Mouse (Mus musculus) heart, adult 11 months (tissue): Measurements from ENCODE around the gene 2200002D01Rik.

Source experiments
- DNase-seq: peaks from one replicate; pipeline ENCODE4 v3.0.0; 2022

The 2200002D01Rik gene

DNA sequence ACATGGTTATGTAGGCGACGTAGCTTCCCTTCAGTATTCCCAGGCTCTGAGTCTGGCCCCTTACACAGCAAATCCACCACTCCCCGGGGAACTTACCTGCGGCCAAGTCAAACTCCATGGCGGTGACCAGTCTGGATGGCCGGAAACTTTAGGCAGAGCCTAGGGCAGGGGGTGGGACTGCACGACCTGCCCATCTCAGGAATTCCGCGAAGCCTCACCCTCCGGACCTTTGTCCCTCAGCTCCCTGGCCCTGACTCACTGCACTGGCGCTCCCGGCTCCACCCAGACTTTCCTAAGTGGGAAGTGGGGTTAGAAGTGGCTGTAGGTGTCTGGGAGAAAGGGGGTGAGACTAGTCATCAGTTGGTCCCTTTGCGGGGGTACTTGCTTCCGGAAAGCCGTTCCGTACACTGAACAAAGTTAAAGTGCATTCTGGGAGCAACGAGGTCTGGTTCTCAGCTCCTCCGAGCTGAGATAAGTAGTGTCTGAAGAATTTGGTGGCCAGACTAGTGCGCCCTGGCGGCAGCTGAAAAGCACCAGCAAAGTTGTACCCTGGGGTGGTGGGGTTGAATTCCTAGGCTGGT is at the start of gene 2200002D01Rik:
TSS of gene 2200002D01Rik (minus strand) at position 206 of the 581 bp plus-strand sequence.
- DNase-seq: peak; percentile 96

DNA sequence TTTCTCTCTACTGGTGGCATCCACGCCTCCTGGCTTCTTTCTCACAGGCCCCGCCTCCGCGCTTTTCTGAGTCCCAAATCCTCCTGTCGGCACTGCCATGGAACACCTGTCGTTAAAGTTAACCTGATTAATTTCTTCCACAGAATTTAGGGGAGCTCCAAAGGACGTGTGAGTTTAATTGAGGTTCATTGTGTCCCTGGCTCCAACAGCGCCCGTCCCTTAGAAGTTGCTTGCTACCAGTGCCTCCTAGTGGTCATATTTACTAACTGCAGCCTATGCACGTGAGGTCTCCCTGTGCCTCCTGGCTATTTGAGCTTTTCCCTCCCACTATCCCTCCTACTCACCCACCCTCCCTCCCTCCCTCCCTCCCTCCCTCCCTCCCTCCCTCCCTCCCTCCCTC is 48.7 kb upstream of the 2200002D01Rik start:
- DNase-seq: peak; percentile 96

DNA sequence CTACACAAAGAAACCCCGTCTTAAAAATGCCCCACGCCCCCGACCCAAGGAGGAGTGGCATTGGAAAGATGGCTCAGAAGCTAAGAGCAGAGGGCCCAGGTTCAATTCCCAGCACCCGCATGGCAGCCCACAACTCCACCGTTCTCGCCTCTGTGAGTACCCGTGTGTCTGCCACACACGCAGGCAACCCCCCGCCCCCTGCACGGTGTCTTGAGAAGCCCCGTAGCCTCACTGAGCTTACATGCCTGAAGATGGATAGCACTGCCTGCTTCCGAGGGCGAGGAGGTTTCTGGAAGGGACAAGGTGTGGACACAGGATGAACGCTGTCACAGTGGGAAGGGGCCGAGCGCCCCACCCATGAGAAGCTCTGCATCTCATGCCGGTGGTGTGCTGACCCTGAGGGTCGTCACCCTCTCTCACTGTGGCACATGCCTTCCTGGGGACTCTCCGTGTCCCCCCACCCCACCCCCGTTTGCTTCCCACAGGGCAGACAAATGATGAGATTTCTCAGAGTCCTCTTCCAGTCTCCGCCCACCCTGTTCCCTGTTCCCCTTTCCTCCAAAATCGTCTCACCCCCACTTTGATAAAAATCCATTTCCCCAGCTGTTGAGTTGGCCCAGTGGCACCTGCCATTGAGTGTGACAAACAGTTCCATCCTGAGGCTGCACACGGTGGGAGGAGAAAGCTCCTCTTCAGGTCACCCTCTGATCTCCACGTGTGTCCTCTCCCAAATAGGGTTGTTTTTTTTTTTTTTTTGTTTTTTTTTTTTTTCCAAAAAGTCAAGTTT is 47.8 kb upstream of the 2200002D01Rik start:
- DNase-seq: peak; percentile 90

DNA sequence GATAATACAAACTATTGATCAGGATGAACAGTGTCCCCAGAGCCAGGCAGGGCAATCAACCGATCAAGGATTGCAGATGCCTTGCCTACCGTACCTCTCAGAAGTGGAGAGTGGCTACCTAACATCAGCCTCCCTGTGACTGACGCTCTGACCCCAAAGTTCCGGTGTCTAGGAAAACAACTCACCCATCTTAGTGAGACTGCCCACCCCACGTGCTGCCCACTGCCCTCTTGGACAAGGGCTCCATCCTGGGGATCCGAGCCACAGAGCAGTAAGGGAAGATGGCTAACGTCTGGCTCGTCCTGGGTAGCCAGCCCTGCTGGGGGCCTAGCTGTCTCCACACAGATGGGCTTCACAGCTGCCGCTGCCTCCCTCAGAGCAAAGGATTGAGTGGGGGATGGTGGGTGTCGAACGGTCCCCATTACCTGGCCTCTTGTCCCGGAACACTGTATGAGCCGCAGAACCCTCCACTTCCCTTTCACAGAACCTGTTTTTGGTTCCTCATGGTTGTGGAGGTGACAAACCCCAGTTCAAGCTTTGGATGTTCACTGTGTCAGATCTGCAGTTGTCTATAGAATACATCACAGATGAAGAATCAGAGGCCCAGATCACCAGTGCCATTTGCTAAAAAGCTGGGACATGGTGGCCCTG is 46.0 kb upstream of the 2200002D01Rik start:
- DNase-seq: peak; percentile 91

DNA sequence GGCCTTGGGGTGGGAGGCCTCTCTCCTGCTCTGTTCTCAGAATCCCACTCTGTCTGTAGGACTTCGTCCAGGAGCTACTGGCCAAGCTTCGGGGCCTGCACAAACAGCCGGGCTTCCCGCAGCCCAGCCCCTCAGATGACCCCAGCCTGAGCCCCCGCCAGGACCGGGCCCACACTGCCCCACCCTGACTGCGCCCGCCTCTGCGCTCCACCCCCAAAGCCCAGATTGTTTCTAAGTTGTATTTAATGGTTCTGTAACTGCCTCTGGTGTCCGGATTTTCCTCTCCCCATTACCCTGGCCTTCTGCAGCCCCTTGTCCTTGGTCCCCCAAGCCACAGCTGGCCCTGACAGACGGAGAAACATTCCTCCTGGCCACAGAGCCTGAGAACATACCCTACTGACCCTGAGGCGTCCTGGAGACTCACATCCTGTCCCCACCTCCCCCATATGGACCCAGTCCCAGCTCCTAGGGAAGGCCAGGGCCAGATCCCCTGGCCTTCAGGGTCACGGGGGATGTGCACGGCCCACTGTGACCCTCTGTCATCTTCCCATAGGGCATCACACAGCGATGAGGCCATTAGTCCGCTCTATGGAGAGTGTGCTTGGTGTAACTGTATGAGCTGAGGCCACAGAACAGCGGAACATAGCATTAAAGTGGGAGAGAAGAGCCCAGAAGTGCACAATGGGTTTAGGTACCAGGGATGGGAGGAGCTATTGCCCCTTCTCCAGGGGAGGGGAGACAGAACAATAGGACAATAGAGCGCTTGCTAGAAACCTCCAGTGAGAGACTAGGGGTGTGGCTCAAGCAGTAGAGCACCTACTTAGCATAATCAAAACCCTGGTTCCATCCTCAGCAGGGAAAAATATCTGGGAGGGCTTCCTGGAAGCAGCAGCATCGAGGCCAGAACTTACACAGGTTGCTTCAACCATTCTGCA is 45.1 kb upstream of the 2200002D01Rik start:
- peak; percentile 98 for DNase-seq

DNA sequence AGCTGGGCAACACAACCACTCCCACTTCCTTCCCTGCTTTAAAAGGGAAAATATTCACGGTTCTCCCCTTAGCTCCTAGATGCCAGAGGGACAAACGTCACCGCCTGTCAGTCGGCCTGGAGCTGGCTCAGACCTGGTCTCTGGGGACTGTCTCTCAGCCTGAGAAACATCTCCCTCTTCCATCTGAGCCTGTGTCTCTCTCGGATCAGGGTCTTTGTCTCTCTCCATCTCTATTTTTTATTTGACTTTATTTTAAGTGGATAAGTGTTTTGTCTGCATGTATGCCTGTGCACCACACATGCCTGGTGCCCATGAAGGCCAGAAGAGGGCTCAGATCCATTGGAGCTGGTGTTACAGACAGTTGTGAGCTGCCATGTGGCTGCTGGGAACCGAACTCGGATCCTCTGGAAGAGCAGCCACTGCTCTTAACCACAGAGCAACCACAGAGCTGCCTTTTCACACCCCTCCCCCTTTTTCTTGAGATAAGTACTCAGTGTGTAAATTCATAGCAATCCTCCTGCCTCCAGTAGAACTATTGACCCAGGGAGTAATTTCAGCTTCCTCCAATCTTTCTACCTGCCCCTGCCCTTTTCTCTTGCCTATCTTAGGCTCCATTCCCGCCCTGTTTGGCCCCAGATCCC is 44.3 kb upstream of the 2200002D01Rik start:
- DNase-seq: peak; percentile 98

DNA sequence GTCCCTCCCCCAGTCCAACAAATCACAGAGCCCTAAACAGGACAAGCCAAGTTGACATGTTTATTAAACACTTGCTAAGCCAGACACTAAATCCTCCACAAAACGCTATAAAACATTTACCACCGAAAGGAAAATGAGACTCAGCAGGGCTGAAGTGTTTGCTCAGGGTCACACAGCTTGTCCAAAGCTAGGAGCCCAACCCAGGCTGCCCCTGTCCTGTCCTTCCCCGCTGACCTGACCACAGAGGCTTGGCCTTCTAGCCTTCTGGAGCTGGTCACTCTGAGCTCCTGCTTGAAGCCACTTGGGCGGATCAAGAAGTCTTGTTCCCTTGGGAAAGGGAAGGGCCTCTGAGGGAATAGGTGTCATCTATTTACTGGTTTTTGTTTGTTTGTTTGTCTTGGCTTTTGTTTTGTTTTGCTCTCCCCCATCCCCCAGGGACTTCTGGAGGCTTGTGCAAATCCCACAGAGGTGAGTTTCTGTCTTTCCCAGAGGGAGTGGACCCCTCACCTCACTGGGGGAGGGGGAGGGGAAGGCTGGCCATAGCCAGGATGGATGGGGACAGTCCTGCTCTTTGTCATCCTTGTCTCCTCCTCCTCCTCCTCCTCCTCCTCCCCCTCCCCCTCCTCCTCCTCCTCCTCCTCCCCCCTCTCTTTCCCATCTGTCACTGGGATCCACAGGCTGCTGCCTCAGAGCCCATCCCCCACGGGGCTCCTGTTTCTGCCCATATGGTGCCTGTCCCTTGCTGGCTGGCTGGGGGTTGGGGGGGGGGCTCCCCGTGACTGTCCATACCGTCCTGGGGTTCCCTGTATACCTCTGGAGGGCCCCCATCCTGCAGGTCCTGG is 43.6 kb upstream of the 2200002D01Rik start:
- peak; percentile 93 for DNase-seq

DNA sequence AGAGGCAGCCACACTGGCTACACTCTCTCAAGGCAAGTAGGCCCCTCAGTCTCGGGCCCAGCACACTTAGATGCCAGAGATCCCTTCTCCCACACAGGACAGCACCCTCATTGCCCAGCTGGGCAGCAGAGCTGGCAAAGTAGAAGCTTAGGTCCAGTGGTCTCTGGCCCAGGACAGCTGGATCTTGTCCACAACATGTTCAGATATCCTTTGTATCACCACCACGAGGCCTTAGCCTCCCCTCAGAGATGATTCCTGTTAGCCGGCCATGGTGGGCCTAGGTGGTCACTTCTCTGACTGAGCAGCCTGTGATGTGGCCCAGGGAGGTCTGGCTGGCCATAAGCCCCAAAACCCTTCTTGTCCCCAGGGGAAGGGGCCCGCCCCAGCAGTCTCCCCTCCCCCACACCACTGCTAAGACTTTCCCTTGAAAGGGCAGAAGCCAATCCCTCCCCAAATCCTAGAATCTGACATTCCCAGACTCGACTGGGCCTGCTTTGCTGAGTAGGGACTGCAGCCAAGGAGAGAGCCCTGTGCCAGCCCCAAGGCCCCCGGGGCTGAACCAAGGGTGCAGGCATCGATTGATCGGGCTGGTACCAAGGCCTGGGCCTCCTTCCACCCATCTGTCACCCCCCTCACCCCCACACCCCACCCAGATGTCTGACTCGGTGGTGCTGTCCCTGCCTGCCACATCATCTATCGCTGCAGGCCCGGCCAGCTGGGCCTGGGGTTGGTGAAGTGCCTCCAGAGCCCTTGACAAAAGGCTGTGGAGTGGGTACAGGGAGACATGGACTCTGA is 42.6 kb upstream of the 2200002D01Rik start:
- DNase-seq: peak; percentile 93

DNA sequence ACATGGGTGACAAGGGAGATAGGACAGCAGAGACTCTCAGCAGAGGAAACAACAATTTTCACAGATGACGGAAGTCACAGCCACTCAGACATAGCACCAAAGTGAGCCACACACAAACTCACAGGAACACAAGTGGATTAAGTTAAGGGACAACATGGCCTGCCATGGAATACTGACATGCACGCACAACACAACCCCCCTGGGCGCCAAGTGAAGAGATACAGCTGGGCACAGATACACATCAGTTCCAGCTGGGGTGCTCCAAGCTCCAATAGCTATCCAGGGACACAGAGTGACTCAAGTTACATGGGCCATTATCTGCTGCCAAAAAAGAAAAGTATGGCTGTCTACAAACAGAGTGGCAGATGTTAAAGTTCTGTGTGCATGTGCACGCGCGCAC is 41.6 kb upstream of the 2200002D01Rik start:
- peak; percentile 96 for DNase-seq

DNA sequence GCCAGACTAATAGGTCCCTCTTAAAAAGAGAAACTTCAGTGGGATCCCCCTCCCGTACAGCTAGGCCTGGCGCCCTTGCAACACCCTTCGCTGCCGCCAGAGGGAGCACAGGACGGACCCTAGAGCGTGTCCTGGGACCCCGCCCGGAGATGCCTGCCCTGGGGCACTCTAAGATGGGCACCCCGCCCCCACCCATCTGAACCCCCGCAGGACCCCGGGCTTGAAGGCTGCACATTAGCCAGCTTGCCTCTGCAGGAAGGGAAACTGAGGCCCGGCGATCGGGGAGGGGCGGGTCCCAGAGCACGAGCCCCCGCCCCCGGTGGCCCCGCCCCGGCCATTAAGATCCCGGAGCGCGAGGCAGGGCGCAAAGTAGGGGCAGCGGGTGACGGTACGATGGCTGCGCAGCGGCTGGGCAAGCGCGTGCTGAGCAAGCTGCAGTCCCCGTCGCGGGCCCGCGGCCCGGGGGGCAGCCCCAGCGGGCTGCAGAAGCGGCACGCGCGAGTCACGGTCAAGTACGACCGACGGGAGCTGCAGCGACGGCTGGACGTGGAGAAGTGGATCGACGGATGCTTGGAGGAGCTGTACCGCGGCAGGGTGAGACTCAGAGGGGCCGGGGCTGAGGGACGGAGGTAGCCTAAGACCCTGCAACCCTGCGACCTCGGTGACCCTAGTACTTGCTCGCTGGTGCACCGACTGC is 40.8 kb upstream of the 2200002D01Rik start, which contains the start of gene Ppp1r14a:
TSS of gene Ppp1r14a (plus strand) at position 367 of the 697 bp plus-strand sequence.
- DNase-seq: peak; percentile 98

DNA sequence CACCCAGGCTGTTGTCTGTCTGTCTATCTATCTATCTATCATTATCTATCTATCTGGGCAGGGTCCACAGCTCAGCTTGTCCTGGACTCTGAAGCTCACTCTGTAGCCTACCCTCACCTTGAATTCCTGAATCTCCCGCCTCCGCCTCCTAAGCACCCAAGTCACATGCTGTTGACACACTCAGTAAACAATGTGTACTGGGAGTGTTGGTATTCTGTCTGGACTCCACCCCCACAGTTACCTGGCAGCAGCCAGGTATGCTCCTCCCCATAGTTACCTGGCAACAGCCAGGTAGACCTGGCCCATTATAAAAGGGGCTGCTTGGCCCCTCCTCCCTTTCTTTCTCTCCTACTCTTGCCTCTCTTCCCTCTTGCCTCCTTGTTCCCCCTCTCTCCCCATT is 39.8 kb upstream of the 2200002D01Rik start:
- DNase-seq: no peak

DNA sequence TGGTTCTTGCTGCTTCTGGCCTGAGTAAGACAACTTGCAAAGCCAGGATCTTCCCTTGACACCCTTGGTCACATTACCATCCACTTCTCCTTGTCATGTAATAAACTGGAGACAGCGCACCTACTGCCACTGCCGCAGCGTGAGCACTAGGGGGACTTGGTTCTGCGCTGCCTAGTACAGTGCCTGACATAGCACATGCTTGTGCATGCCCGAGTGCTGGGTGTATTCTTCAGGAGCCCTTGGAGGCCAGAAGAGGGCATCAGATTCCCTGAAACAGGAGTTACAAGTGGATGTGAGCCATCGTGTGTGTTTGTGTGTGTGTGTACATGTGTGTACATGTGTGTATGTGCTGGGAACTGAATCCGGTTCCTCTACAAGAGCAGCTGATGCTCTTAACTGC is 39.2 kb upstream of the 2200002D01Rik start:
- no peak for DNase-seq

DNA sequence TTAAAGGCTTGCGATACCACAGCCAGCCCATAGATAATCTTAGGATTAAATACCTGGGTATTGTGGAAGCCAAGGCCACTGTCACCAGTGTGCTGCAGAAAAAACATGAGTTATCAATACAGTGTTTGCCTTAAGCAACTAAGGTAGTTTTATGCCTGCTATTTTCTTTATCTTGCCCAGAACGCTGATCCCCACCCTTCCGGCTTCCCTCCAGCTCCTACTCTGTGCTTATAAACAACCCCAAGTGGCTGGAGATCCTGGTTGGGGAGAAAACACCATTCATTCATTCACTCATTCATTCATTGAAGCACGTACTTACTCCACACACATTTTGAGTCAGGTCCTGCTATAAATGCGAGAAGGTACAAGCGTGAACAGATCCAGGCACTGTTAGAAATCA is 36.3 kb upstream of the 2200002D01Rik start:
- no peak for DNase-seq

DNA sequence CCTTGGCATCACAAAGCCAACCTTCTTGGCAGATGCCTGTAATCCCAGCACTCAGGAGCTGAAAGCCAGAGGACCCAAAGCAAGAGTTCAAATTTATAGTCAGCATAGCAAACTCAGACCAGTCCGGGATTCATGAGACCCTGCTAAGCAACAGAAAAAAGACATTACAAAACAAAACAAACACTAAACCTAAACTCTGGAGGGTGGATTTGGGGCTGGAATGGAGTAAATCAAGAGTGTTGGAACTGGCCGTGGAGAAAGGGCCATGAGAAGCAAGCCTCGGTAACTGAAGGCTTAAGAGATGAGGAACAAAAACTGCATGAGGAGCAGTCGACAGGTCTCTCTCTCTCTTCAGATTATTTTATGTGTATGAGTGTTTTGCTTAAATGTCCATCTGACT is 35.6 kb upstream of the 2200002D01Rik start:
- no peak for DNase-seq

DNA sequence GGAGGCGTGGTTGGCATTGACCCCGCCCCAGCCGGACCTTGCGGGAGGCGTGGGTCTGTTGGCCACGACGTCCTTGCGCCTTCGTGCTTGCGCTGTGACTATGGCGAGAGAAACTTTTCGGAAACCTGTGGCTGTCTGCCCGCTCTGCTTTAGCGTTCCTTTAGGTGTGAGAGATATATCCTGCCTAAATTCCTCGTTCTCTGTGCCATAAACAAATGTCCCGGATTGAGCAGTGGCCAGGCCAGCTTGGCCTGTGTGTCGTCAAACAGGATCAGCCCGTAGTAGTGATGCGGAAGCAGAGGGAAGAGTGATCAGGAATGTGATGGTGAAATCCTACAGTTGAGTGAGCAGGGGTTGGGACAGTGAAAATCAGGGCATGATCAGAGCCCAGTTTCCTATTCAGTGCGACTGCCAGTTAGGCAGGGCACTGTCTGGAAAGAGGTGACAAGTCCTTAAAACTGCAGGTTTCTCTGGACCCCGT is 33.8 kb upstream of the 2200002D01Rik start:
- DNase-seq: no peak

DNA sequence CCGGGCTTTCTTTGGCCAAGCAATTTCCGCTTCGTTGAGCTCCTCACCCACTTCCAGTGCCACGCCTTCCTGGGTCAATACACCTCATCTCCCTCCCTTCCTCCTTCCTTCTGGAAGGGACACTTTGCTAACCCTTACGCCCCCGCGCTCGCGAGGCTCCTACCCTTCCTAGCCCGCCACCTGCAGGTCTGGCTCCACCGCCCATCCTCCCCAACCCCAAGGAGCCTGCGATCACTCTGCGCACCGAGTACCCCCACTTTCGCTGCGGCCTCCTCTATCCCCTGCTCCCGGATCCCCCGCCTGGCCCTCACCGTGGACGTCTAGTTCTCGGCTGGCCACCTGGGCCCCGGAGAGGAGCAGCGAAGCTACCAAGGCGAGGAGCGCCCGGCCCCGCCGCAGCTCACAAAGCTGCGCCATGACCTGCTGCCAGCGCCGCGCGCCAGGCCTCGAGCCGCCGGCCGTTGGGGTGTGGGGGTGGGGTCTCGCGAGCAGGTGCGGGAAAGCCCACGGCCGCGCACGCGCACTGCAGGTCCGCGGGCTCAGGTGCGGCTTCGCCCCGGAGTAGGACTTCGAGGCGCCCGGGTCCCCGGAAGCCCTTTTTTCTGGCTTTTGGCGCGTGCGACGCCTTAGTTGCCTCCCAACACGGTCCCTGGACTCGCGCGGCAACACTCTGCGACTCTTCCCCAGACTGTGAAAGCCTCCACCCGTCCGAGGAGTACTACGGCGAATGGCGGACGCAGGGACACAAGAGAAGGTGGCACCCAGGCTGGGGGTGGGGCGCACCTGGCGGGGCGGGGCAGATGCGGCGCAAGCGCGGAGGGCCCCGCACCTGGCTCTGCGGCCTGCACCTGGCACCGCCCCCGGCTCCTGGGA is 33.2 kb upstream of the 2200002D01Rik start, which contains the start of gene Spint2:
TSS of gene Spint2 (minus strand) at position 712 of the 873 bp plus-strand sequence.
- DNase-seq: peak; percentile 95

DNA sequence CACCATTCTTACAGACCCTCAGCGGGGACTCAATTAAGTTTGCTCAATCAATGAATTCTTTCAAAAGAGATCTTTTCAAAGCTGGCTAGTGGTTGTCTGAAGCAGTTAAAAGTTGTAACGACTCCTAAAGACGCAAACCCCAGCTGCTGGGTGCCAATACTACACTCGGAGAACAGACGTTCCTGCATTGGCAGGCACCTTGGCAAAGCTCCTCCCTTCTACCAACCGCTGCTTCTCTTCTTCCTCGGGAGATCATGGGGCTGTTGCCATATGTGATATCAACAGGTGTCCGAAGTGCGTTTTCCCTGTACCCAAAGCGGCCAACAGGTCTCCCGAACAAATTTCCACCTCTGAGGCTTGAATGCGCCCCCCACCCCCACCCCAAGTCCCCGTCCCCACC is 32.5 kb upstream of the 2200002D01Rik start:
- DNase-seq: no peak

DNA sequence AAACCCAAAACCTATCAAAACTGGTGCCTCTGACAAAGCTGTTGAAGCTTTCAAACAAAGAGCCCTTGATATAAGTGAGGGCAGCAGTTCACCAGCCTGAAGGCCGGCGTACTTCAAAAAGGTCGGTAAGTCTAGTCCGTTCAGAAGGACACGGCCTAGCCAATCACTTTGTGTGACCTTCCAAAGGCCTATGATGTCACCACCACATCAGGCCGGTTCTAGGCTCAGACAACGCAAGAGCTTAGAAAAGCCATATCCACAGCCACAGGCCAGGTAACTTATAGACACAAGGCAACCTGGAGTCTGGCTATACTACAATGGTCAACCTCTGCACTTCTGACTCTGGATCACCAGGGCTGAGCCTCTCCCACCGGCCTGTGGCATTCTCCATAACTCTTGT is 31.7 kb upstream of the 2200002D01Rik start:
- DNase-seq: peak; percentile 80
